Mouse (Mus musculus) erythroblast, embryonic 14.5 days (primary cell): ENCODE data around the gene Shisa7. TPM values are rescaled to one million over a fixed set of nuclear protein-coding genes. Genes with fewer than 3 reads are reported as not detected.

ENCODE experiments used
- H3K27me3 ChIP-seq: 2 replicates; pipeline ENCODE4 v1.6.1; 2012; ENCODE audit warnings: inconsistent platforms; ENCODE audit not compliant: control insufficient read depth
- H3K36me3 ChIP-seq: 2 replicates; pipeline ENCODE4 v1.6.1; 2012; ENCODE audit warnings: mild to moderate bottlenecking, inconsistent platforms; ENCODE audit not compliant: control insufficient read depth
- H3K4me1 ChIP-seq: 2 replicates; pipeline ENCODE4 v1.6.1; 2012; ENCODE audit warnings: inconsistent platforms; ENCODE audit not compliant: control insufficient read depth
- H3K4me3 ChIP-seq: replicated peaks from 2 replicates; pipeline ENCODE3; 2012; ENCODE audit warnings: moderate library complexity, mild to moderate bottlenecking, inconsistent platforms
- H3K9me3 ChIP-seq: 2 replicates; pipeline ENCODE4 v1.6.1; 2012; ENCODE audit warnings: low read length, inconsistent platforms, mixed read lengths; ENCODE audit not compliant: control insufficient read depth
- GATA1 ChIP-seq: IDR thresholded peaks from 2 replicates; pipeline ENCODE4 v1.6.1; 2012; ENCODE audit warnings: low read length, inconsistent platforms, mixed read lengths
- TAL1 ChIP-seq: IDR thresholded peaks from 3 replicates; pipeline ENCODE4 v1.6.1; 2012; ENCODE audit warnings: low read length, inconsistent platforms, mixed read lengths
- polyA plus RNA-seq: library from polyadenylated mRNA; stranded (reverse); fragments of >175 nt; gene quantifications from 2 replicates; pipeline ENCODE4 v1.2.3, GENCODE M21; 2012

Shisa7 gene
- polyA plus RNA-seq, 1 experiment: not detected

- Histone ChIP-seq H3K4me3 (no peak overlapping the region), H3K36me3 (no peaks in the 10 kb centered on the region), H3K27me3 (peaks cover 10% of the 10 kb centered on the region), H3K9me3 (peaks cover 6% of the 10 kb centered on the region), H3K4me1 (no peaks in the 10 kb centered on the region)
- TF ChIP-seq TAL1 (no peak), GATA1 (no peak)
These were observed 6.3 kb upstream of the Shisa7 start for GRCm38 (mm10) chr7:4850621-4851314.

- no peak for TF ChIP-seq TAL1
- no peak for TF ChIP-seq GATA1
- Histone ChIP-seq H3K4me1 (no peaks in the 10 kb centered on the region), H3K9me3 (peaks cover 10% of the 10 kb centered on the region), H3K4me3 (no peak overlapping the region), H3K27me3 (peaks cover 23% of the 10 kb centered on the region), H3K36me3 (no peaks in the 10 kb centered on the region)
These were observed 4.9 kb upstream of the Shisa7 start for GRCm38 (mm10) chr7:4849372-4849771.

GRCm38 (mm10) chr7:4844917-4845309 lies 417 bp upstream of the Shisa7 start:
- no peak overlapping the region for H3K4me3 ChIP-seq

GRCm38 (mm10) chr7:4843604-4844244 lies 772 bp downstream of the Shisa7 start:
- no peak for TF ChIP-seq GATA1
- no peak for TF ChIP-seq TAL1
- Histone ChIP-seq H3K4me1 (no peaks in the 10 kb centered on the region), H3K27me3 (peaks cover 68% of the 10 kb centered on the region), H3K4me3 (no peak overlapping the region), H3K36me3 (no peaks in the 10 kb centered on the region), H3K9me3 (peaks cover 10% of the 10 kb centered on the region)

More at GRCm38 (mm10) chr7:4844917-4845309, 417 bp upstream of the Shisa7 start:
- Histone ChIP-seq H3K9me3 (peaks cover 10% of the 10 kb centered on the region), H3K36me3 (no peaks in the 10 kb centered on the region), H3K4me1 (no peaks in the 10 kb centered on the region), H3K27me3 (peaks cover 58% of the 10 kb centered on the region)
- TF ChIP-seq GATA1: no peak
- TF ChIP-seq TAL1: no peak

- peaks cover 10% of the 10 kb centered on the region for H3K9me3 ChIP-seq
- no peak overlapping the region for H3K4me3 ChIP-seq
- no peaks in the 10 kb centered on the region for H3K4me1 ChIP-seq
- TF ChIP-seq TAL1 (no peak), GATA1 (no peak)
- H3K27me3 ChIP-seq: peaks cover 79% of the 10 kb centered on the region
- H3K36me3 ChIP-seq: no peaks in the 10 kb centered on the region
These were observed 1.8 kb downstream of the Shisa7 start for GRCm38 (mm10) chr7:4842634-4843131.

GRCm38 (mm10) chr7:4842077-4842476 lies 2.4 kb downstream of the Shisa7 start:
- Histone ChIP-seq H3K36me3 (no peaks in the 10 kb centered on the region), H3K9me3 (peaks cover 10% of the 10 kb centered on the region), H3K27me3 (peaks cover 85% of the 10 kb centered on the region), H3K4me3 (no peak overlapping the region), H3K4me1 (no peaks in the 10 kb centered on the region)
- TF ChIP-seq TAL1: no peak
- TF ChIP-seq GATA1: no peak

- Histone ChIP-seq H3K4me1 (no peaks in the 10 kb centered on the region), H3K4me3 (no peak overlapping the region), H3K9me3 (no peaks in the 10 kb centered on the region), H3K27me3 (peaks cover 82% of the 10 kb centered on the region), H3K36me3 (no peaks in the 10 kb centered on the region)
- TF ChIP-seq TAL1: no peak
These were observed 6.9 kb downstream of the Shisa7 start for GRCm38 (mm10) chr7:4837639-4838038.

- Histone ChIP-seq H3K4me3 (no peak overlapping the region), H3K36me3 (no peaks in the 10 kb centered on the region), H3K9me3 (no peaks in the 10 kb centered on the region), H3K27me3 (peaks cover 76% of the 10 kb centered on the region), H3K4me1 (no peaks in the 10 kb centered on the region)
- TF ChIP-seq TAL1: no peak
- TF ChIP-seq GATA1: no peak
These were observed 8.1 kb downstream of the Shisa7 start for GRCm38 (mm10) chr7:4836351-4836792.

- Histone ChIP-seq H3K4me1 (no peaks in the 10 kb centered on the region), H3K27me3 (peaks cover 80% of the 10 kb centered on the region), H3K9me3 (no peaks in the 10 kb centered on the region), H3K4me3 (no peak overlapping the region), H3K36me3 (no peaks in the 10 kb centered on the region)
- TF ChIP-seq TAL1: no peak
- TF ChIP-seq GATA1: no peak
These were observed 8.7 kb downstream of the Shisa7 start for GRCm38 (mm10) chr7:4835631-4836327.
